Mouse (Mus musculus): ENCODE measurements around the gene Vstm4.

Vstm4 gene

GRCm38 (mm10) chr14:32856681-32857328 is at the start of gene Vstm4:
Gene Vstm4, plus strand, starts transcription at chr14:32856756.
- Histone ChIP-seq H3K9me3 (ENCODE audit: low read length) (no peaks in the 10 kb centered on the region), H3K4me3 (replicated peaks; ENCODE audit: low read length) (peak within 1 kb of the TSS; percentile 71), H3K27me3 (ENCODE audit: insufficient read depth, low read length) (peaks cover 43% of the 10 kb centered on the region), H3K4me1 (replicated peaks; ENCODE audit: low read depth, low read length) (peaks cover 20% of the 10 kb centered on the region), H3K36me3 (ENCODE audit: insufficient read depth, low read length) (no peaks in the 10 kb centered on the region)
- TF ChIP-seq NANOG (IDR thresholded peaks at IDR 0.05; ENCODE audit: borderline replicate concordance, low read length) (no peak), POU5F1 (IDR thresholded peaks at IDR 0.05; ENCODE audit: borderline replicate concordance, low read length) (no peak)

- no peaks in the 10 kb centered on the region for H3K9me3 ChIP-seq (ENCODE audit: low read length)
- H3K4me1 ChIP-seq (replicated peaks; ENCODE audit: low read depth, low read length): no peaks in the 10 kb centered on the region
- H3K27me3 ChIP-seq (ENCODE audit: insufficient read depth, low read length): no peaks in the 10 kb centered on the region
- no peaks in the 10 kb centered on the region for H3K36me3 ChIP-seq (ENCODE audit: insufficient read depth, low read length)
- TF ChIP-seq CTCF (conservative IDR thresholded peaks at IDR 0.05; ENCODE audit: low read length) (no peak), POU5F1 (IDR thresholded peaks at IDR 0.05; ENCODE audit: borderline replicate concordance, low read length) (no peak), NANOG (IDR thresholded peaks at IDR 0.05; ENCODE audit: borderline replicate concordance, low read length) (no peak)
- no peak overlapping the region for H3K4me3 ChIP-seq (replicated peaks; ENCODE audit: low read length)
These were observed 46.4 kb upstream of the Vstm4 start for GRCm38 (mm10) chr14:32810111-32810510.

- H3K4me1 ChIP-seq (replicated peaks; ENCODE audit: low read depth, low read length): no peaks in the 10 kb centered on the region
- no peak for TF ChIP-seq CTCF (conservative IDR thresholded peaks at IDR 0.05; ENCODE audit: low read length)
- no peak for TF ChIP-seq NANOG (IDR thresholded peaks at IDR 0.05; ENCODE audit: borderline replicate concordance, low read length)
- TF ChIP-seq POU5F1 (IDR thresholded peaks at IDR 0.05; ENCODE audit: borderline replicate concordance, low read length): no peak
- peaks cover 3% of the 10 kb centered on the region; the same call in 1 of the 2 replicates for H3K27me3 ChIP-seq (ENCODE audit: insufficient read depth, low read length)
- H3K4me3 ChIP-seq (replicated peaks; ENCODE audit: low read length): no peak overlapping the region
- no peaks in the 10 kb centered on the region for H3K9me3 ChIP-seq (ENCODE audit: low read length)
- H3K36me3 ChIP-seq (ENCODE audit: insufficient read depth, low read length): no peaks in the 10 kb centered on the region
These were observed 44.1 kb upstream of the Vstm4 start for GRCm38 (mm10) chr14:32812429-32812828.

GRCm38 (mm10) chr14:32814961-32815360 is 41.6 kb upstream of the Vstm4 start:
- no peak overlapping the region for H3K4me3 ChIP-seq (replicated peaks; ENCODE audit: low read length)
- H3K4me1 ChIP-seq (replicated peaks; ENCODE audit: low read depth, low read length): no peaks in the 10 kb centered on the region
- no peak for TF ChIP-seq POU5F1 (IDR thresholded peaks at IDR 0.05; ENCODE audit: borderline replicate concordance, low read length)
- no peak for TF ChIP-seq CTCF (conservative IDR thresholded peaks at IDR 0.05; ENCODE audit: low read length)
- TF ChIP-seq NANOG (IDR thresholded peaks at IDR 0.05; ENCODE audit: borderline replicate concordance, low read length): no peak
- no peaks in the 10 kb centered on the region for H3K36me3 ChIP-seq (ENCODE audit: insufficient read depth, low read length)
- H3K27me3 ChIP-seq (ENCODE audit: insufficient read depth, low read length): peaks cover 5% of the 10 kb centered on the region; the same call in 1 of the 2 replicates
- no peaks in the 10 kb centered on the region for H3K9me3 ChIP-seq (ENCODE audit: low read length)

- Histone ChIP-seq H3K9me3 (ENCODE audit: low read length) (no peaks in the 10 kb centered on the region), H3K27me3 (ENCODE audit: insufficient read depth, low read length) (peaks cover 5% of the 10 kb centered on the region; the same call in 1 of the 2 replicates), H3K4me1 (replicated peaks; ENCODE audit: low read depth, low read length) (no peaks in the 10 kb centered on the region), H3K36me3 (ENCODE audit: insufficient read depth, low read length) (no peaks in the 10 kb centered on the region), H3K4me3 (replicated peaks; ENCODE audit: low read length) (no peak overlapping the region)
- TF ChIP-seq CTCF (conservative IDR thresholded peaks at IDR 0.05; ENCODE audit: low read length) (no peak), NANOG (IDR thresholded peaks at IDR 0.05; ENCODE audit: borderline replicate concordance, low read length) (no peak), POU5F1 (IDR thresholded peaks at IDR 0.05; ENCODE audit: borderline replicate concordance, low read length) (no peak)
These were observed 40.0 kb upstream of the Vstm4 start for GRCm38 (mm10) chr14:32816533-32816932.

- H3K4me3 ChIP-seq (replicated peaks; ENCODE audit: low read length): no peak overlapping the region
- no peak for TF ChIP-seq NANOG (IDR thresholded peaks at IDR 0.05; ENCODE audit: borderline replicate concordance, low read length)
- no peak for TF ChIP-seq CTCF (conservative IDR thresholded peaks at IDR 0.05; ENCODE audit: low read length)
- TF ChIP-seq POU5F1 (IDR thresholded peaks at IDR 0.05; ENCODE audit: borderline replicate concordance, low read length): no peak
- no peaks in the 10 kb centered on the region for H3K9me3 ChIP-seq (ENCODE audit: low read length)
These were observed 39.3 kb upstream of the Vstm4 start for GRCm38 (mm10) chr14:32817258-32817657.

GRCm38 (mm10) chr14:32819297-32819696 is 37.3 kb upstream of the Vstm4 start:
- H3K4me3 ChIP-seq (replicated peaks; ENCODE audit: low read length): no peak overlapping the region
- peaks cover 8% of the 10 kb centered on the region for H3K27me3 ChIP-seq (ENCODE audit: insufficient read depth, low read length)
- peaks cover 10% of the 10 kb centered on the region for H3K4me1 ChIP-seq (replicated peaks; ENCODE audit: low read depth, low read length)
- no peak for TF ChIP-seq POU5F1 (IDR thresholded peaks at IDR 0.05; ENCODE audit: borderline replicate concordance, low read length)
- no peak for TF ChIP-seq CTCF (conservative IDR thresholded peaks at IDR 0.05; ENCODE audit: low read length)
- no peak for TF ChIP-seq NANOG (IDR thresholded peaks at IDR 0.05; ENCODE audit: borderline replicate concordance, low read length)
- no peaks in the 10 kb centered on the region for H3K9me3 ChIP-seq (ENCODE audit: low read length)
- H3K36me3 ChIP-seq (ENCODE audit: insufficient read depth, low read length): no peaks in the 10 kb centered on the region

More at GRCm38 (mm10) chr14:32817258-32817657, 39.3 kb upstream of the Vstm4 start:
- Histone ChIP-seq H3K36me3 (ENCODE audit: insufficient read depth, low read length) (no peaks in the 10 kb centered on the region), H3K27me3 (ENCODE audit: insufficient read depth, low read length) (peaks cover 8% of the 10 kb centered on the region), H3K4me1 (replicated peaks; ENCODE audit: low read depth, low read length) (no peaks in the 10 kb centered on the region)

- H3K27me3 ChIP-seq (ENCODE audit: insufficient read depth, low read length): peaks cover 4% of the 10 kb centered on the region; the same call in 1 of the 2 replicates
- H3K36me3 ChIP-seq (ENCODE audit: insufficient read depth, low read length): no peaks in the 10 kb centered on the region
- peaks cover 45% of the 10 kb centered on the region for H3K4me1 ChIP-seq (replicated peaks; ENCODE audit: low read depth, low read length)
- TF ChIP-seq NANOG (IDR thresholded peaks at IDR 0.05; ENCODE audit: borderline replicate concordance, low read length): no peak
- TF ChIP-seq CTCF (conservative IDR thresholded peaks at IDR 0.05; ENCODE audit: low read length): no peak
- no peak for TF ChIP-seq POU5F1 (IDR thresholded peaks at IDR 0.05; ENCODE audit: borderline replicate concordance, low read length)
- H3K4me3 ChIP-seq (replicated peaks; ENCODE audit: low read length): no peak overlapping the region
- no peaks in the 10 kb centered on the region for H3K9me3 ChIP-seq (ENCODE audit: low read length)
These were observed 33.7 kb upstream of the Vstm4 start for GRCm38 (mm10) chr14:32822812-32823211.

- H3K36me3 ChIP-seq (ENCODE audit: insufficient read depth, low read length): no peaks in the 10 kb centered on the region
- H3K4me3 ChIP-seq (replicated peaks; ENCODE audit: low read length): no peak overlapping the region
- peaks cover 55% of the 10 kb centered on the region for H3K4me1 ChIP-seq (replicated peaks; ENCODE audit: low read depth, low read length)
- TF ChIP-seq NANOG (IDR thresholded peaks at IDR 0.05; ENCODE audit: borderline replicate concordance, low read length) (no peak), POU5F1 (IDR thresholded peaks at IDR 0.05; ENCODE audit: borderline replicate concordance, low read length) (no peak), CTCF (conservative IDR thresholded peaks at IDR 0.05; ENCODE audit: low read length) (no peak)
- peaks cover 4% of the 10 kb centered on the region; the same call in 1 of the 2 replicates for H3K27me3 ChIP-seq (ENCODE audit: insufficient read depth, low read length)
- no peaks in the 10 kb centered on the region for H3K9me3 ChIP-seq (ENCODE audit: low read length)
These were observed 32.7 kb upstream of the Vstm4 start for GRCm38 (mm10) chr14:32823861-32824260.
